Mouse (Mus musculus): ENCODE results near the gene Tiam1. TPM values are rescaled to one million over a fixed set of nuclear protein-coding genes. Genes with fewer than 3 reads are reported as not detected.

The Tiam1 gene
- polyA plus RNA-seq, 1 experiment from 2014 or later = 30.4 TPM

GRCm38 (mm10) chr16:89863264-89863663 lies 280.3 kb downstream of the Tiam1 start:
- Histone ChIP-seq H3K9me3 (no peaks in the 10 kb centered on the region), H3K4me3 (replicated peaks) (no peak overlapping the region), H3K36me3 (peaks cover 26% of the 10 kb centered on the region), H3K4me1 (replicated peaks) (peaks cover 25% of the 10 kb centered on the region), H3K27me3 (no peaks in the 10 kb centered on the region), H3K4me2 (replicated peaks) (no peak overlapping the region), H3K9ac (replicated peaks) (no peak overlapping the region), H3K27ac (no peak overlapping the region)
- WGBS = 10% methylated on average over 5 of the region's 5 CpGs
- ATAC-seq = peak; percentile 40

- no peak overlapping the region for H3K27ac ChIP-seq
- ATAC-seq = no peak
- H3K4me1 ChIP-seq (replicated peaks) = peaks cover 32% of the 10 kb centered on the region
- no peaks in the 10 kb centered on the region for H3K9me3 ChIP-seq
- H3K9ac ChIP-seq (replicated peaks) = no peak overlapping the region
- H3K36me3 ChIP-seq = peaks cover 16% of the 10 kb centered on the region
- no peaks in the 10 kb centered on the region for H3K27me3 ChIP-seq
- H3K4me2 ChIP-seq (replicated peaks) = no peak overlapping the region
- 61% methylated on average over 5 of the region's 5 CpGs for WGBS
- no peak overlapping the region for H3K4me3 ChIP-seq (replicated peaks)
Measured at GRCm38 (mm10) chr16:89861531-89861930, 282.0 kb downstream of the Tiam1 start.

- Histone ChIP-seq H3K27ac (no peak overlapping the region), H3K4me3 (replicated peaks) (no peak overlapping the region), H3K4me1 (replicated peaks) (peaks cover 32% of the 10 kb centered on the region), H3K9ac (replicated peaks) (no peak overlapping the region), H3K4me2 (replicated peaks) (no peak overlapping the region), H3K9me3 (no peaks in the 10 kb centered on the region), H3K27me3 (no peaks in the 10 kb centered on the region), H3K36me3 (peaks cover 14% of the 10 kb centered on the region)
- 69% methylated on average over 6 of the region's 6 CpGs for WGBS
- no peak for ATAC-seq
Measured at GRCm38 (mm10) chr16:89860708-89861107, 282.9 kb downstream of the Tiam1 start.

- ATAC-seq = no peak
- 62% methylated on average over 3 of the region's 3 CpGs for WGBS
- H3K4me3 ChIP-seq (replicated peaks) = no peak overlapping the region
- H3K4me1 ChIP-seq (replicated peaks) = peaks cover 22% of the 10 kb centered on the region; the same call in 1 of the 2 replicates
- peaks cover 17% of the 10 kb centered on the region for H3K36me3 ChIP-seq
- H3K9ac ChIP-seq (replicated peaks) = no peak overlapping the region
- no peaks in the 10 kb centered on the region for H3K9me3 ChIP-seq
- no peak overlapping the region for H3K4me2 ChIP-seq (replicated peaks)
- H3K27ac ChIP-seq = no peak overlapping the region
- H3K27me3 ChIP-seq = no peaks in the 10 kb centered on the region
Measured at GRCm38 (mm10) chr16:89857666-89858065, 285.9 kb downstream of the Tiam1 start.

GRCm38 (mm10) chr16:89854731-89855130 lies 288.8 kb downstream of the Tiam1 start:
- Histone ChIP-seq H3K27me3 (no peaks in the 10 kb centered on the region), H3K9me3 (no peaks in the 10 kb centered on the region), H3K4me1 (replicated peaks) (0 out of 2 replicates have a peak, but pooled peaks cover 7% of the 10 kb centered on the region), H3K27ac (no peak overlapping the region), H3K36me3 (peaks cover 13% of the 10 kb centered on the region), H3K9ac (replicated peaks) (no peak overlapping the region), H3K4me3 (replicated peaks) (no peak overlapping the region), H3K4me2 (replicated peaks) (no peak overlapping the region)
- WGBS = 79% methylated on average over 8 of the region's 8 CpGs
- no peak for ATAC-seq

GRCm38 (mm10) chr16:89851333-89851732 lies 292.2 kb downstream of the Tiam1 start:
- H3K4me2 ChIP-seq (replicated peaks) = no peak overlapping the region
- H3K27ac ChIP-seq = no peak overlapping the region
- no peaks in the 10 kb centered on the region for H3K27me3 ChIP-seq
- ATAC-seq = no peak
- peaks cover 28% of the 10 kb centered on the region for H3K36me3 ChIP-seq
- H3K9ac ChIP-seq (replicated peaks) = no peak overlapping the region
- H3K4me3 ChIP-seq (replicated peaks) = no peak overlapping the region
- WGBS = 62% methylated on average over 9 of the region's 9 CpGs
- H3K4me1 ChIP-seq (replicated peaks) = 0 out of 2 replicates have a peak, but pooled peaks cover 2% of the 10 kb centered on the region
- H3K9me3 ChIP-seq = no peaks in the 10 kb centered on the region

GRCm38 (mm10) chr16:89848651-89849597 lies 294.6 kb downstream of the Tiam1 start:
- Histone ChIP-seq H3K9ac (replicated peaks) (no peak overlapping the region), H3K4me3 (replicated peaks) (no peak overlapping the region), H3K27me3 (no peaks in the 10 kb centered on the region), H3K9me3 (no peaks in the 10 kb centered on the region), H3K4me2 (replicated peaks) (no peak overlapping the region), H3K36me3 (peaks cover 19% of the 10 kb centered on the region), H3K27ac (no peak overlapping the region), H3K4me1 (replicated peaks) (0 out of 2 replicates have a peak, but pooled peaks cover 7% of the 10 kb centered on the region)
- 96% methylated on average over 19 of the region's 19 CpGs for WGBS
- ATAC-seq = no peak

- H3K9me3 ChIP-seq = no peaks in the 10 kb centered on the region
- no peak overlapping the region for H3K4me3 ChIP-seq (replicated peaks)
- H3K36me3 ChIP-seq = peaks cover 19% of the 10 kb centered on the region
- ATAC-seq = no peak
- WGBS = 95% methylated on average over 3 of the region's 3 CpGs
- H3K4me1 ChIP-seq (replicated peaks) = 0 out of 2 replicates have a peak, but pooled peaks cover 7% of the 10 kb centered on the region
- H3K4me2 ChIP-seq (replicated peaks) = no peak overlapping the region
- H3K9ac ChIP-seq (replicated peaks) = no peak overlapping the region
- no peaks in the 10 kb centered on the region for H3K27me3 ChIP-seq
- H3K27ac ChIP-seq = no peak overlapping the region
Measured at GRCm38 (mm10) chr16:89848179-89848578, 295.4 kb downstream of the Tiam1 start.

GRCm38 (mm10) chr16:89845461-89845860 lies 298.1 kb downstream of the Tiam1 start:
- Histone ChIP-seq H3K4me1 (replicated peaks) (0 out of 2 replicates have a peak, but pooled peaks cover 7% of the 10 kb centered on the region), H3K4me3 (replicated peaks) (no peak overlapping the region), H3K4me2 (replicated peaks) (no peak overlapping the region), H3K36me3 (peaks cover 19% of the 10 kb centered on the region), H3K27ac (no peak overlapping the region), H3K9me3 (no peaks in the 10 kb centered on the region), H3K27me3 (no peaks in the 10 kb centered on the region), H3K9ac (replicated peaks) (no peak overlapping the region)
- ATAC-seq = no peak
- 66% methylated on average over 8 of the region's 8 CpGs for WGBS

GRCm38 (mm10) chr16:89844580-89844979 lies 299.0 kb downstream of the Tiam1 start:
- no peak overlapping the region for H3K4me2 ChIP-seq (replicated peaks)
- 38% methylated on average over 5 of the region's 5 CpGs for WGBS
- ATAC-seq = peak; percentile 80

GRCm38 (mm10) chr16:89841894-89842293 lies 301.7 kb downstream of the Tiam1 start:
- ATAC-seq = no peak
- H3K9ac ChIP-seq (replicated peaks) = no peak overlapping the region
- H3K27ac ChIP-seq = no peak overlapping the region
- WGBS = 73% methylated on average over 6 of the region's 6 CpGs
- H3K27me3 ChIP-seq = no peaks in the 10 kb centered on the region
- no peak overlapping the region for H3K4me3 ChIP-seq (replicated peaks)
- H3K4me2 ChIP-seq (replicated peaks) = no peak overlapping the region
- H3K9me3 ChIP-seq = no peaks in the 10 kb centered on the region
- H3K4me1 ChIP-seq (replicated peaks) = 0 out of 2 replicates have a peak, but pooled peaks cover 7% of the 10 kb centered on the region
- no peaks in the 10 kb centered on the region for H3K36me3 ChIP-seq

More at GRCm38 (mm10) chr16:89844580-89844979, 299.0 kb downstream of the Tiam1 start:
- Histone ChIP-seq H3K27me3 (no peaks in the 10 kb centered on the region), H3K9ac (replicated peaks) (no peak overlapping the region), H3K9me3 (no peaks in the 10 kb centered on the region), H3K4me1 (replicated peaks) (0 out of 2 replicates have a peak, but pooled peaks cover 7% of the 10 kb centered on the region), H3K36me3 (peaks cover 18% of the 10 kb centered on the region), H3K27ac (no peak overlapping the region), H3K4me3 (replicated peaks) (no peak overlapping the region)

GRCm38 (mm10) chr16:89840361-89840760 lies 303.2 kb downstream of the Tiam1 start:
- H3K9ac ChIP-seq (replicated peaks) = no peak overlapping the region
- H3K4me1 ChIP-seq (replicated peaks) = peaks cover 4% of the 10 kb centered on the region
- H3K36me3 ChIP-seq = 0 out of 2 replicates have a peak, but pooled peaks cover 1% of the 10 kb centered on the region
- H3K27me3 ChIP-seq = no peaks in the 10 kb centered on the region
- WGBS = 93% methylated on average over 6 of the region's 6 CpGs
- H3K4me2 ChIP-seq (replicated peaks) = no peak overlapping the region
- no peak overlapping the region for H3K27ac ChIP-seq
- H3K4me3 ChIP-seq (replicated peaks) = no peak overlapping the region
- H3K9me3 ChIP-seq = no peaks in the 10 kb centered on the region
- ATAC-seq = no peak

Measured in midbrain, embryonic 13.5 days (tissue).